Mouse (Mus musculus): ENCODE measurements around the gene Nup85. TPM values are rescaled to one million over a fixed set of nuclear protein-coding genes. Genes with fewer than 3 reads are reported as not detected.

Nup85 gene
- total and polyA plus RNA-seq, 3 experiments: 282 to 326 (median 290) TPM

GRCm38 (mm10) chr11:115606733-115607132 lies 42.5 kb downstream of the Nup85 start:
- no peak for TF ChIP-seq RAD21 (IDR thresholded peaks at IDR 0.05; ENCODE audit: low read depth, low read length)
- TF ChIP-seq ZC3H11A (IDR thresholded peaks at IDR 0.05; ENCODE audit: low read depth, low read length): no peak
- no peak for TF ChIP-seq E2F4 (IDR thresholded peaks at IDR 0.05; ENCODE audit: insufficient replicate concordance, low read depth, low read length)
- no peak for TF ChIP-seq MYC (IDR thresholded peaks at IDR 0.05; ENCODE audit: low read depth, low read length)
- peak; percentile 46; the same call in 1 of the 2 replicates for TF ChIP-seq POLR2A (IDR thresholded peaks at IDR 0.05; ENCODE audit: low read depth, low read length)
- TF ChIP-seq SIN3A (IDR thresholded peaks at IDR 0.05; ENCODE audit: low read length): no peak
- no peak for TF ChIP-seq TBP (conservative IDR thresholded peaks at IDR 0.05; ENCODE audit: low read depth, low read length)
- no peak for TF ChIP-seq TCF12 (IDR thresholded peaks at IDR 0.05; ENCODE audit: low read depth, low read length)
- no peak for TF ChIP-seq USF2 (conservative IDR thresholded peaks at IDR 0.05; ENCODE audit: low read depth, low read length)
- TF ChIP-seq ELF1 (IDR thresholded peaks at IDR 0.05; ENCODE audit: low read depth, low read length): no peak
- TF ChIP-seq CHD1 (IDR thresholded peaks at IDR 0.05; ENCODE audit: low read depth, low read length): no peak
- no peak for TF ChIP-seq KAT2A (IDR thresholded peaks at IDR 0.05; ENCODE audit: insufficient replicate concordance, low read length)
- no peak for TF ChIP-seq NRF1 (IDR thresholded peaks at IDR 0.05; ENCODE audit: low read depth, low read length)
- TF ChIP-seq POLR2AphosphoS2 (IDR thresholded peaks at IDR 0.05; ENCODE audit: low read depth, low read length): peak; percentile 79; the same call in 1 of the 2 replicates
- no peak for TF ChIP-seq MAZ (IDR thresholded peaks at IDR 0.05; ENCODE audit: low read depth, low read length)
- no peak for TF ChIP-seq GABPA (IDR thresholded peaks at IDR 0.05; ENCODE audit: insufficient replicate concordance, low read depth, low read length)
- TF ChIP-seq MAX (IDR thresholded peaks at IDR 0.05; ENCODE audit: low read length): no peak
- TF ChIP-seq ZMIZ1 (IDR thresholded peaks at IDR 0.05; ENCODE audit: low read depth, low read length): 0 out of 2 replicates have a peak, but pooled peaks have one; percentile 64
- no peak for TF ChIP-seq IRF4 (IDR thresholded peaks at IDR 0.05; ENCODE audit: low read depth, low read length)
- TF ChIP-seq EP300 (IDR thresholded peaks at IDR 0.05; ENCODE audit: low read length): no peak
- TF ChIP-seq MXI1 (IDR thresholded peaks at IDR 0.05; ENCODE audit: low read depth, low read length): no peak
- no peak for TF ChIP-seq MAFK (IDR thresholded peaks at IDR 0.05; ENCODE audit: insufficient replicate concordance, low read length)
- no peaks in the 10 kb centered on the region for H3K27me3 ChIP-seq (replicated peaks)
- H3K79me2 ChIP-seq (replicated peaks; ENCODE audit: control insufficient read depth, extremely low read depth, insufficient read depth, poor library complexity, severe bottlenecking): peaks cover 78% of the 10 kb centered on the region
- no peaks in the 10 kb centered on the region for H3K9me3 ChIP-seq (replicated peaks; ENCODE audit: low read length)
- DNase-seq (ENCODE audit: extremely low read depth): no peak
- in situ Hi-C loops (cut with MboI; ENCODE audit: low pct_ligation_motif_present, low pct_unique_long_range_greater_than_20kb, low sequenced_read_pairs): loop anchor here (25.0 kb wide), 1 partner anchor 406 kb away; the partner anchor contains the start of gene Galk1
- dilution Hi-C loops (cut with MboI; ENCODE audit: extremely low pct_ligation_motif_present, extremely low pct_unique_long_range_greater_than_20kb, low sequenced_read_pairs): no loop called here
- H3K9ac ChIP-seq (ENCODE audit: insufficient read depth, low read depth): no peak overlapping the region
- no peak overlapping the region for H3K27ac ChIP-seq (ENCODE audit: insufficient read depth, low read depth)
- no peak overlapping the region for H3K4me2 ChIP-seq (ENCODE audit: insufficient read depth, low read depth, poor library complexity, severe bottlenecking)
- peaks cover 55 to 70% of the 10 kb centered on the region in 2 experiments for H3K36me3 ChIP-seq (replicated peaks in 1 of 2; ENCODE audit: control insufficient read depth in 1 of 2, insufficient read depth in 1 of 2, low read length in 1 of 2)
- no peak overlapping the region for H3K4me3 ChIP-seq (replicated peaks in 1 of 3; ENCODE audit: low read depth in 2 of 3, low read length in 2 of 3, poor library complexity in 1 of 3)
- H3K4me1 ChIP-seq (ENCODE audit: control insufficient read depth in 1 of 2, insufficient read depth in 2 of 2): peaks cover 35 to 74% of the 10 kb centered on the region in 2 experiments

All from CH12.LX (cell line).